In genomic region chr7:79371321-79371879, GRCm38 (mm10) we compare ENCODE assay signal across 8 mouse cellular contexts. TPM values are rescaled to one million over a fixed set of nuclear protein-coding genes. Genes with fewer than 3 reads are reported as not detected.
A peak's percentile ranks its signal among the peaks of the same experiment; 100 is the strongest.
DNase-seq lines count a peak whose midpoint lies in the region; ATAC-seq lines count a peak whose summit lies in the region.
"Had no signal": no experiment of that assay in that cellular context is flagged by ENCODE, and none has a peak within 500 bp of the region (broad histone marks: within the 10 kb centered on the region; RNA-seq: fewer than 3 reads in every experiment).

No protein-coding gene starts in this region.

- H3K9ac ChIP-seq in forebrain, embryonic 11.5 days (ENCODE audit: low read length): no peak overlapping the region
- no peak overlapping the region for H3K9ac ChIP-seq in hindbrain, embryonic 13.5 days

- H3K36me3 ChIP-seq in forebrain, embryonic 11.5 days (ENCODE audit: control insufficient read depth, insufficient read depth, low read length): no peaks in the 10 kb centered on the region
- H3K36me3 ChIP-seq in hindbrain, embryonic 13.5 days: peaks cover 4% of the 10 kb centered on the region; the same call in 1 of the 2 replicates

- 47% methylated on average over 10 of the region's 10 CpGs for WGBS in forebrain, embryonic 11.5 days
- 50% methylated on average over 10 of the region's 10 CpGs for WGBS in hindbrain, embryonic 13.5 days

- H3K4me1 ChIP-seq in forebrain, embryonic 11.5 days (replicated peaks; ENCODE audit: control insufficient read depth, insufficient read depth, low read length): no peaks in the 10 kb centered on the region
- no peaks in the 10 kb centered on the region for H3K4me1 ChIP-seq in hindbrain, embryonic 13.5 days (replicated peaks)

- H3K4me3 ChIP-seq in forebrain, embryonic 11.5 days (ENCODE audit: low read depth, low read length): no peak overlapping the region
- no peak overlapping the region for H3K4me3 ChIP-seq in hindbrain, embryonic 13.5 days
- H3K4me3 ChIP-seq: myocyte had no signal

- no peaks in the 10 kb centered on the region for H3K9me3 ChIP-seq in forebrain, embryonic 11.5 days (ENCODE audit: control insufficient read depth, low read length)
- H3K9me3 ChIP-seq in hindbrain, embryonic 13.5 days: no peaks in the 10 kb centered on the region

- intact Hi-C loops in left cerebral cortex, postnatal 25 days (cut with DNase I): loop anchor here (2.0 to 5.0 kb wide), 2 partner anchors 101 to 223 kb away; no protein-coding TSS in a partner anchor

- no peak overlapping the region for H3K27ac ChIP-seq in forebrain, embryonic 11.5 days (ENCODE audit: low read depth, low read length)
- no peak overlapping the region for H3K27ac ChIP-seq in hindbrain, embryonic 13.5 days

- H3K27me3 ChIP-seq in forebrain, embryonic 11.5 days (ENCODE audit: control insufficient read depth, insufficient read depth, low read length): no peaks in the 10 kb centered on the region
- no peaks in the 10 kb centered on the region for H3K27me3 ChIP-seq in hindbrain, embryonic 13.5 days

- H3K4me2 ChIP-seq in forebrain, embryonic 11.5 days (ENCODE audit: low read depth, low read length, severe bottlenecking): no peak overlapping the region
- H3K4me2 ChIP-seq in hindbrain, embryonic 13.5 days: no peak overlapping the region

- DNase-seq in Muller cell, postnatal 12 days (ENCODE audit: inconsistent ontology term): peak; percentile 70
- peak; percentile 84 for DNase-seq in brain, adult 2 months (ENCODE audit: low read depth, low spot score)
- peak; percentile 90 for DNase-seq in forebrain, embryonic 11.5 days (ENCODE audit: low spot score)
- DNase-seq in left cerebral cortex, postnatal 25 days (ENCODE audit: low spot score in 2 of 2): peak; percentile 71 to 81
- peak; percentile 80 for DNase-seq in mesoderm, embryonic 11.5 days (ENCODE audit: low read depth, low spot score)
- DNase-seq in spleen, adult 18-20 months: peak; percentile 49 to 66

- ATAC-seq in forebrain, embryonic 11.5 days (replicated peaks; ENCODE audit: low FRiP score): peak; percentile 76
- 0 out of 2 replicates have a peak, but pooled peaks have one; percentile 52 for ATAC-seq in hindbrain, embryonic 13.5 days (ENCODE audit: low FRiP score)

RNA-seq across cellular contexts. Expression of gene Rlbp1, which starts 15.4 kb away (rescaled TPM):
- polyA plus RNA-seq in forebrain, embryonic 11.5 days (2014; fragmentation: Nextera tagmentation; extraction: Ambion mirVana): 3.0 and 3.5 TPM in 2 replicates
- 16.2 and 21.9 TPM in 2 replicates for polyA plus RNA-seq in hindbrain, embryonic 13.5 days (2015; fragmentation: Nextera tagmentation; extraction: Ambion mirVana)
- total RNA-seq in left cerebral cortex, postnatal 25 days (2021): 10 to 100 TPM; 21.2 to 22.4 TPM
- polyA plus RNA-seq: myocyte had no signal

RNA-seq across cellular contexts. Expression of gene Fanci, which starts 20.3 kb away (rescaled TPM):
- 23.0 and 24.0 TPM in 2 replicates for polyA plus RNA-seq in forebrain, embryonic 11.5 days (2014; fragmentation: Nextera tagmentation; extraction: Ambion mirVana)
- polyA plus RNA-seq in hindbrain, embryonic 13.5 days (2015; fragmentation: Nextera tagmentation; extraction: Ambion mirVana): 3.2 and 3.7 TPM in 2 replicates
- total RNA-seq in left cerebral cortex, postnatal 25 days (2021): under 1 TPM; 0.57 to 0.92 TPM
